Mouse (Mus musculus) naive thymus-derived CD4-positive, alpha-beta T cell, adult 2 months (primary cell): ENCODE measurements around the gene Il12rb1.
A peak's percentile ranks its signal among the peaks of the same experiment; 100 is the strongest.
"Not testable (repeated sequence)": the region's sequence is repeated elsewhere in the genome, so short reads cannot be mapped to it uniquely, and the experiment has no call there.

Experiments
- DNase-seq: peaks from one replicate; pipeline ENCODE4 v3.0.0-alpha.2; 2011; ENCODE audit warnings: low read depth

Il12rb1 gene

GRCm38 (mm10) chr8:70800648-70801047 is 7.6 kb upstream of the Il12rb1 start:
- DNase-seq = no peak

GRCm38 (mm10) chr8:70801156-70801555 is 7.1 kb upstream of the Il12rb1 start:
- peak; percentile 75 for DNase-seq

GRCm38 (mm10) chr8:70801830-70802229 is 6.4 kb upstream of the Il12rb1 start:
- DNase-seq = no peak

GRCm38 (mm10) chr8:70802786-70803510 is 5.3 kb upstream of the Il12rb1 start:
- DNase-seq = no peak

- DNase-seq = peak; percentile 51
Observed at GRCm38 (mm10) chr8:70803761-70804480, 4.3 kb upstream of the Il12rb1 start.

GRCm38 (mm10) chr8:70804481-70805206 is 3.6 kb upstream of the Il12rb1 start, which contains the start of gene Mast3:
Gene Mast3 (minus strand): TSS chr8:70805054.
- DNase-seq = peak; percentile 79

- peak; percentile 59 for DNase-seq
Observed at GRCm38 (mm10) chr8:70806541-70806940, 1.7 kb upstream of the Il12rb1 start.

- DNase-seq = no peak
Observed at GRCm38 (mm10) chr8:70807304-70807703, 945 bp upstream of the Il12rb1 start.

GRCm38 (mm10) chr8:70808955-70809701 is 879 bp downstream of the Il12rb1 start:
- DNase-seq = peak; percentile 39

GRCm38 (mm10) chr8:70810962-70811680 is 2.9 kb downstream of the Il12rb1 start:
- peak; percentile 63 for DNase-seq

GRCm38 (mm10) chr8:70812055-70812454 is 3.8 kb downstream of the Il12rb1 start:
- no peak for DNase-seq

- no peak for DNase-seq
Observed at GRCm38 (mm10) chr8:70812885-70813284, 4.6 kb downstream of the Il12rb1 start.

- no peak for DNase-seq
Observed at GRCm38 (mm10) chr8:70816679-70817078, 8.4 kb downstream of the Il12rb1 start.

- DNase-seq = no peak
Observed at GRCm38 (mm10) chr8:70820101-70820935, 12.1 kb downstream of the Il12rb1 start.

GRCm38 (mm10) chr8:70821399-70821962 is 13.2 kb downstream of the Il12rb1 start:
- peak; percentile 85 for DNase-seq

- no peak for DNase-seq
Observed at GRCm38 (mm10) chr8:70821992-70822391, 13.7 kb downstream of the Il12rb1 start.

GRCm38 (mm10) chr8:70822594-70822993 is 14.3 kb downstream of the Il12rb1 start:
- not testable (repeated sequence) for DNase-seq

GRCm38 (mm10) chr8:70823802-70824201 is 15.6 kb downstream of the Il12rb1 start:
- no peak for DNase-seq

GRCm38 (mm10) chr8:70825816-70826215 is 17.6 kb downstream of the Il12rb1 start:
- no peak for DNase-seq

- DNase-seq = no peak
Observed at GRCm38 (mm10) chr8:70827010-70827409, 18.8 kb downstream of the Il12rb1 start.
